Mouse (Mus musculus) duodenum, adult 2 months (tissue): ENCODE data around the gene Prrt1. TPM values are rescaled to one million over a fixed set of nuclear protein-coding genes. Genes with fewer than 3 reads are reported as not detected.

Experiments used
- polyA plus RNA-seq: library from polyadenylated mRNA; depleted of rRNA; stranded (reverse); fragments of >200 nt; gene quantifications from 2 replicates; pipeline ENCODE4 v1.2.3, GENCODE M21; 2012; ENCODE audit warnings: low replicate concordance; rRNA removed

The Prrt1 gene
- 7.7 and 10.5 TPM in 2 replicates for polyA plus RNA-seq

GRCm38 (mm10) chr17:34629221-34629751 is at the start of gene Prrt1:
Prrt1 (plus strand) TSS chr17:34629533.

GRCm38 (mm10) chr17:34589681-34590101 is 39.6 kb upstream of the Prrt1 start, which contains the start of gene Gpsm3:
Gpsm3 (plus strand) TSS chr17:34589806.

DNA sequence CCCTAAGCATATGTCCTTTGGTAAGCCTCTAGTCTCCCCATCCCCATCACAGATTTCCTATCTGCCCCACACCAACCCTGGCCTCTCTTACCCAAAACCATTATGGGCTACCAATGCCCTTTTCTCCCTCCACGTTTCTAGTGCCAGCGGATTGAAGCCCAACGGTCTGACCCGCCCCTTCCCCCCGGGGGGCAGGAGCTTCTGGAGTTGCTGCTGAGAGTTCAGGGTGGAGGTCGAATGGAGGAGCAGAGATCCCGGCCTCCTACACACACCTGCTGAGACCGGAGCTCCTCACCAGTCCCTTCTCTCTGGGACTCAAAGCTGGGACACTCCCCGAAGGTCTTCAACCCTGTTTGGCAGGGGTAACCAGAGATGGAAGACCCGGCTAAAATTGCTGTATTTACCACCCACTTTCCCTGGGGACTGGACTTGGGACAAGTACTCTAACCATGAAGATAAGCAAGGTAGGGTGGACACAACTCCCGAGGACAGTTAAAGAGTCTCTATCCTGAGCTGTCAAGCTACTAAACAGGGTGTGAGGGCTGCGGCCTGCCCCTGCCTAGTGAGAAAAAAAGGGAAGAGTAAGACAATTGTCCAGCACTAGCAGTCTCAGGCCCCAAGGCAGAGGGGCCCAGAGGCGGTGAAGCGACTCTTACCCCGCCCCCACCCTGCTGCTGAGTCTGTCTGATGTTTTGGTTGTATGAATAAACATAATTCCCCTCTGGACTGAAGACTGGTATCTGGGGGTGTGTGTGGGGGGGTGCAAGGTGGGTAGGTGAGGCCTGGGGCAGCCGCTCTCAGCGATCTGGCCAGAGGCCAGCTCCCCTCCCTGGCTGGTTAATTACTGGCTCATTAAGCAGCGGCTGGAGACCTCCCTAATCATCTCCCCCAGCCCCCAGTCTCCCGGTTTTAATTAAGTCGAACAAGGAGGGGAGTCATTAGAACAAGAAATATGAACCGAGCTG is 38.0 kb upstream of the Prrt1 start, which contains the start of gene Pbx2:
Gene Pbx2 (plus strand): TSS at position 238 of the 965 bp plus-strand sequence.

GRCm38 (mm10) chr17:34597566-34598095 is 31.7 kb upstream of the Prrt1 start, which contains the start of gene Ager:
Ager (plus strand) TSS chr17:34597862.

DNA sequence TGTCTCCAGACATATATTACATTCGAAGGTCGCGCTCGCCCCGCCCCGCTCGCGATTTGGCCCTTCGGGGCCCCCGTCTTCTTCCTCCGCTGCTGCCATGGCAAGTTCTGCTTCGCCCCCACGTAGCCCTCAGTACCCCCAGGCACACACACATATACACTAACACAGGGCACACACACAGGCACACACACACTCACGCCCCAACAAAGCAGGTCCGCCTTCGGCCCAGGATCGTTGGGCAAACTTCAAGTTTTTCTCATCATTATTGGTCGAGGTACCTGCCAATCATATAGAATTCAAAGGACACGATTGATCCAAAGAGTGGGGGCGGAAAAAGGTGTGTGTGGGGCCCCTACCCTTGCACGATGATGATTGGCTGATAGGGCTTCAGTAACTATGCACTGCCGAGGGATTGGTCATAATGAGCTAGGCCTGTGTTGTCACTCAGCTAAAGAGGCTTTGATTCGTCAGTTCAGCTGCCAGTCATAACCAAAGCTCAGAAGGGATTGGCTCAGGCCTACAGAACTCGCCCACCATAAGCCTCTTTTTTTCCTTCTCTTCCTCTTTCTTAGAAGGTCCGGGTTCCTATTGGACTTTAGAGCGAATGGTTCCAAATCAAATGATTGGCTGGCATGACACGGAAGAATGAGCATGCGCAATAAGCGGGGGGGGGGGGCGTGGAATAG is 25.8 kb upstream of the Prrt1 start, which contains the start of gene Rnf5:
Gene Rnf5 (minus strand): TSS at position 316 of the 686 bp plus-strand sequence.

DNA sequence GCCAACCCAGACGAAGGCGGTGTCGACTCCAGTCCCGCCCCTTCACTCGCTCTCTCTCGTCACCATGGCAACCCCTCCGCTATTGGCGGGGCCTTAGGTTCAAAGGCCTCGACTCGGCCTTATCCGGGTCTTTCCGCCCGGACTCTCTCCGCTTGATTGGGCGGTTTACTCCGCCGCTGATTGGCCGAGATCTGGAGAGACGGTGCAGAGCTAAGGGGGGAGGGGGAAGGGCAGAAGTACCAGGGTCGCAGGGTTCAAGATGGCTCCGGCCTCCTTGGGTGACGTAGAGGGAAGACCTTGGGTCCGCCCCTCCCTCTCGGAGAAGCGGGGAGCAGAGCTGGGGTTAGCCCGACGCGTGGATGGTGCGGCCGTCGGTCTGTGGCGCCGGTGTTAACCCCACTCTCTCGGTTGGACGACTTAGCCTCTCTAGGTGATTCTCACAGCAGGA is 25.2 kb upstream of the Prrt1 start, which contains the start of gene Agpat1:
Gene Agpat1 (plus strand): TSS at position 202 of the 448 bp plus-strand sequence.

DNA sequence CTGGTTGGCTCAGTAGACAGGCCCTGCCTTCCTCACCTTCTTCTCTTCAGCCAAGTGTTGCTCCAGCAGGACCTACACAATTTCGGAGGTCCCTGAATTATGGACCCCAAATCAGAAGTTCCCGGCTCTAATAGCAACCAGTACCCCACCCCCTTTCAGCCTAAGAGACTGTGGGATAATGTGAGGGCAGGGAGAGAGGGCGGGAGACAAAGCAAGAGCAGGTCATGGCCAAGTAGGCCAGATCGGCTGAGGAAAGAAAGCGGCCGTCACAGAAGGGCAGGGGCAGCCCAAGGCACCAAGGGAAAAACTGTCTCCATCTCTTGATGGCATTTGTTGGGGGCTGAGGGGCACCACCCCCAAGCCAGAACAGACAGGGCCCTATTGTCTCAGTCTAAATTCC is 13.5 kb upstream of the Prrt1 start, which contains the start of gene Egfl8:
Gene Egfl8 (minus strand): TSS at position 101 of the 400 bp plus-strand sequence.

DNA sequence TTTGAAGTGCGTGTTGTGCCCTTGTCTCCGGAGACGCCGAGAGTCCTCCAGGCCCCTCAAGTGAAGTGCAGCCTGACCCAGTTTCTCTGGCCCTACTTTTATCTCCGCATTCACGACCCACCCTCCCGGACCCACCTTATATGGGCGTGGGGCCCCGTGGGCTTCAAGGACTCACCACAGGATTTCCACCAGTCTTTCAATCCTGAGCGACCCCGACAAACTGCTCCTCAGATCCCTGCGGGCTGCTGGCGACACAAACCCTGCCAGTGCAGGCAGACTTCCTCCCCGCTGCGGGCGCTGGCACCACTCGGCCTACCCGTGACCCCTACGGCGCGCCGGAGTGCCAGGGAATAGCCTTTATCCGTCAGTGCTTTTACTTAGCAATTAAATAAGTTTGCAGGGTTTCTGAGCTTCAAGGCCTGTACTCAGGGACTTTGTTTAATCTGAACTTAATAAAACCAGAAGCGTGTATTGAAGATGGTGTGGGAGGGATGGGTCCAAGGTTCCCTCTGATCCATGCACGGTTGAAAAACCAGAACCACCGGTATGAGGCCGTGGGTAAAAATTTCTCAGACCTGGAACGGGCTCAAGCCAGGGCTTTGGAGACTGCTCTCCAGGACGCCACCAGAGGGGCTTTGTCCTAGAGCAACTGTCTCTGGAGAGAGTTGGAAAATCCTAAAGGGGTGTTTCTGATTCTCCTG is 1.2 kb upstream of the Prrt1 start, which contains the start of gene Ppt2:
Gene Ppt2 (minus strand): TSS at position 568 of the 701 bp plus-strand sequence.

GRCm38 (mm10) chr17:34644608-34645007 is 15.3 kb downstream of the Prrt1 start, which contains the start of gene Fkbpl:
Fkbpl (plus strand) TSS chr17:34644764.

GRCm38 (mm10) chr17:34646906-34647787 is 17.8 kb downstream of the Prrt1 start, which contains the start of gene Atf6b:
Atf6b (plus strand) TSS chr17:34647146.

DNA sequence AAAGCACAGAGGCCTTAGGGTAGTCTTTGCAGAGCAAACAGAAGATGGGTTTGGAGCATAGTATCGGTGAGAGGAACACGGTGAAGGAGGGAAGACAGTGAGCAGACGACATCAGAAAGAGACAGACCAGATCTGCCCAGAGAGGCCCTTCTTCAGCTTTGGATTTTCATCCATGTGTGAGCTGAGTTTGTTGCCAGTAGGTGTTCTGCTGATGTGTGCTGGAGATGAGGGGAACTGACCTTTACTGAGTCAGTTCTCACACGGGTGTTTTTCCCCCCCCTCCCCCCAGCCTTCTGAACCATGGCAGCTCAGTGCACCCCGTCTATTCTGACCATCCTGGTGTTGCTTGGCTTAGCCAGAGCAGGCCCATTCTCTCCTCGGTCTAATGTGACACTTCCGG is 40.9 kb downstream of the Prrt1 start, which contains the start of gene Tnxb:
Gene Tnxb (plus strand): TSS at position 301 of the 400 bp plus-strand sequence.

Other genes starting within 250 kb of the Prrt1 start
- 0.07 and 0.15 TPM in 2 replicates for gene BC051142, start 230.7 kb upstream of the Prrt1 start, polyA plus RNA-seq
- gene Btnl4, start 152.2 kb upstream of the Prrt1 start, polyA plus RNA-seq = 24.7 and 37.1 TPM in 2 replicates
- 36.6 and 66.8 TPM in 2 replicates for gene Btnl6, start 112.2 kb upstream of the Prrt1 start, polyA plus RNA-seq
- gene Notch4, start 65.3 kb upstream of the Prrt1 start, polyA plus RNA-seq = 14.4 and 26.1 TPM in 2 replicates
- gene Gpsm3, start 39.7 kb upstream of the Prrt1 start, polyA plus RNA-seq = 6.9 and 13.4 TPM in 2 replicates
- 30.5 and 44.4 TPM in 2 replicates for gene Pbx2, start 38.3 kb upstream of the Prrt1 start, polyA plus RNA-seq
- gene Ager, start 31.7 kb upstream of the Prrt1 start, polyA plus RNA-seq = 1.5 and 1.9 TPM in 2 replicates
- gene Rnf5, start 25.8 kb upstream of the Prrt1 start, polyA plus RNA-seq = 133 and 182 TPM in 2 replicates
- gene Agpat1, start 25.3 kb upstream of the Prrt1 start, polyA plus RNA-seq = 355 and 550 TPM in 2 replicates
- 1.4 and 2.1 TPM in 2 replicates for gene Egfl8, start 13.6 kb upstream of the Prrt1 start, polyA plus RNA-seq
- gene Ppt2, start 1.0 kb upstream of the Prrt1 start, polyA plus RNA-seq = 25.9 and 43.4 TPM in 2 replicates
- 1.8 and 2.4 TPM in 2 replicates for gene Fkbpl, start 15.2 kb downstream of the Prrt1 start, polyA plus RNA-seq
- 67.2 and 71.2 TPM in 2 replicates for gene Atf6b, start 17.6 kb downstream of the Prrt1 start, polyA plus RNA-seq
- 10.1 and 15.3 TPM in 2 replicates for gene Tnxb, start 41.0 kb downstream of the Prrt1 start, polyA plus RNA-seq
- 13.4 and 20.2 TPM in 2 replicates for gene C4b, start 114.3 kb downstream of the Prrt1 start, polyA plus RNA-seq
- gene Cyp21a1, start 175.0 kb downstream of the Prrt1 start, polyA plus RNA-seq = 4.3 and 8.4 TPM in 2 replicates
- gene Stk19, start 207.4 kb downstream of the Prrt1 start, polyA plus RNA-seq = 55.2 and 59.8 TPM in 2 replicates
- 63.9 and 83.5 TPM in 2 replicates for gene Dxo, start 207.5 kb downstream of the Prrt1 start, polyA plus RNA-seq
- gene Skiv2l, start 220.7 kb downstream of the Prrt1 start, polyA plus RNA-seq = 66.9 and 74.8 TPM in 2 replicates
- 14.9 and 36.1 TPM in 2 replicates for gene Nelfe, start 220.9 kb downstream of the Prrt1 start, polyA plus RNA-seq
- 16.5 and 49.9 TPM in 2 replicates for gene Cfb, start 233.0 kb downstream of the Prrt1 start, polyA plus RNA-seq
- gene Zbtb12, start 249.9 kb downstream of the Prrt1 start, polyA plus RNA-seq = 6.2 and 6.7 TPM in 2 replicates